Mouse (Mus musculus) CH12.LX (cell line): ENCODE data around the gene Bak1.

Source experiments
- CTCF ChIP-seq, 2 experiments: IDR thresholded peaks in 1 of 2; conservative IDR thresholded peaks in 1 of 2; 2 replicates each; pipeline ENCODE4 v1.5.1; 2011 to 2012; ENCODE audit warnings: low read depth in 2 of 2, low read length in 2 of 2, improper control_type of control experiment in 1 of 2, inconsistent platforms in 1 of 2, mild to moderate bottlenecking in 1 of 2, moderate library complexity in 1 of 2
- EP300 ChIP-seq: IDR thresholded peaks from 2 replicates; pipeline ENCODE4 v1.6.1; 2011; ENCODE audit warnings: low read length, improper control_type of control experiment
- JUND ChIP-seq: conservative IDR thresholded peaks from 2 replicates; pipeline ENCODE4 v1.6.1; 2011; ENCODE audit warnings: low read depth, low read length, improper control_type of control experiment
- POLR2A ChIP-seq: IDR thresholded peaks from 2 replicates; pipeline ENCODE4 v1.6.1; 2011; ENCODE audit warnings: low read depth, mild to moderate bottlenecking, improper control_type of control experiment, low read length

GRCm38 (mm10) chr17:27011167-27011566 is 17.6 kb downstream of the Bak1 start:
- TF ChIP-seq CTCF (conservative IDR thresholded peaks at IDR 0.05 in 1 of 2, IDR thresholded peaks at IDR 0.05 in 1 of 2; ENCODE audit: low read depth in 2 of 2, low read length in 2 of 2) (no peak), JUND (no peak), EP300 (no peak), POLR2A (no peak)
